Mouse (Mus musculus) layer of hippocampus, adult 9-11 months (tissue): ENCODE measurements at regions not wholly inside any gene's neighbourhood (a gene's known extent, or its start where the extent isn't known, plus 50 kb on each side); places are given as distances from the start of the nearest gene placed in this dataset.

Source experiments
- DNase-seq: peaks from one replicate; pipeline ENCODE4 v3.0.0; 2022

GRCm38 (mm10) chr14:113431220-113431619, 116.8 kb downstream of the Tpm3-rs7 start:
- DNase-seq: peak; percentile 64

DNA sequence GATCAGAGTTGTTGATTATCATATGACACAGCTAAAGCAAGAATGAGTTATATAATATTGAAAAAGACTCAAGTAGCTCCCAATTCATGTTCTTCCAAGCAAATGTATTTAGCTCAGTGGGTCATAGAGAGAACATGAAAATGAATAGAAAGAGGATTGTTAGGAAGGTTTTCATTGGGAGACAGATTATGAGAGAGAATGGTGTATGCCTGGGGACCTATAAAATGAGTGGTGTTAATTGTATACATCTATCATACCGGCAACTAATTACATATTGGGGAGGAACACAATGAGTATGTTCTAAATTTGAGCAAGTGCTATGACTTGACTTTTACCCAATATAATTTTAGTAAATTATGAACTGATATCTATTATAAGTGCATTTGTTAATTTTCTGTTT, 127.9 kb downstream of the Tpm3-rs7 start:
- DNase-seq: no peak

DNA sequence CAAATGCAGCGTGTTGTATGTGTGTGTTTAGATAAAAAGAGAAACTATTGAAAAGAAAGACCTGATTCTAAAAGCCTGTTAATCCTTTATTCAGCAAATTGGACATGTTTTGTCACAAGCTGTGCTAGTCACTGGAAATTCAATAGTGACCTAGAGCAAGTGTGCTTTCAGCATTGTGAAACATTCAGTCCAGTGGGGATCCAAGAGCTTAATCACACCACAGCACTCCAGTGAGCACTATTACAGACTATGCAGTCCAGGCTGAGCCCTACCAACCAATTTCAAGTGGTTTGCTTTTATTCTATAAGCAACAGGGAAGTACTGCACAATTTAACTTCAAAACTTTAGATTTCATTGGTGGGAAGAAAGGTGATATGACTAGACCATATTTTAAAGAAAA, 140.5 kb downstream of the Tpm3-rs7 start:
- no peak for DNase-seq

- DNase-seq: no peak
Observed at GRCm38 (mm10) chr14:113457514-113457913, 143.1 kb downstream of the Tpm3-rs7 start.

GRCm38 (mm10) chr14:113469072-113469471, 154.7 kb downstream of the Tpm3-rs7 start:
- peak; percentile 34 for DNase-seq

DNA sequence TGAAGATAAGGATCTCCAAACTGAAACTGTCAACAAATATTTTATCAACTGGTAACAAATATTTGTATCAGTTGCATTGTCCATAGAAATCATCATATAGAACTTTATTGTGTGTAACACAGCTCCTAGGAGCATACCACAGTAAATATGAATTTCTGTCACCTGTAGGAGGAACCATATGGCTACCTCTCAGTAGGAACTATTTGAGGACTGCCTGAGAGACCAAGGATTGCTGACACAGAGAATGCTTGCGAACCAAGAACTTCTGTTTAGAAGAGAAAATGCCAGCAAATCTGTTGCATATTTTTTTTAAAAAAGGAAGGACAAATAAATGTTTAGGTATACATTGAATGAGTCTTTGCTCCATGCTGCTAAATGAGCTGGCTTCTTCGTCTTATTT, 155.6 kb downstream of the Tpm3-rs7 start:
- no peak for DNase-seq

DNA sequence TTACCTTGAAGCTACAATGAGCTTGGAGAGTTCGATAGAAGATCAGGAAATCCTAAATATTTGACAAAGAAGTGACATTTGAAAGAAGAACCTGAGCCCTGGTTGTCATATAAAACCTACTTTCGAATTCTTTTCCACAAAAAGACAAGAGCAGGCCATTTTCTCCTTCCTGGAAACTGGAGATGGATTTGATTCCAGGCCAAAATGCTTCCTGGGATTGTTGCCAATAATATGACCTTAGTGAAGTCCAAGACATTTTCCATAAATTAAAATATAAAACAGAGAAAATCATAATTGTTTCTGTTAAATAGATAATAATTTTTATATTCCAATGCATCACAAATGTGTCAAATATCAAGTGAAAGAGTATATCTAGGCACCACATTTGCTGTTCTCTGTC, 172.2 kb downstream of the Tpm3-rs7 start:
- DNase-seq: no peak

GRCm38 (mm10) chr14:113503796-113504195, 189.4 kb downstream of the Tpm3-rs7 start:
- no peak for DNase-seq
